Mouse (Mus musculus): ENCODE results near the gene Wnt10a.

DNA sequence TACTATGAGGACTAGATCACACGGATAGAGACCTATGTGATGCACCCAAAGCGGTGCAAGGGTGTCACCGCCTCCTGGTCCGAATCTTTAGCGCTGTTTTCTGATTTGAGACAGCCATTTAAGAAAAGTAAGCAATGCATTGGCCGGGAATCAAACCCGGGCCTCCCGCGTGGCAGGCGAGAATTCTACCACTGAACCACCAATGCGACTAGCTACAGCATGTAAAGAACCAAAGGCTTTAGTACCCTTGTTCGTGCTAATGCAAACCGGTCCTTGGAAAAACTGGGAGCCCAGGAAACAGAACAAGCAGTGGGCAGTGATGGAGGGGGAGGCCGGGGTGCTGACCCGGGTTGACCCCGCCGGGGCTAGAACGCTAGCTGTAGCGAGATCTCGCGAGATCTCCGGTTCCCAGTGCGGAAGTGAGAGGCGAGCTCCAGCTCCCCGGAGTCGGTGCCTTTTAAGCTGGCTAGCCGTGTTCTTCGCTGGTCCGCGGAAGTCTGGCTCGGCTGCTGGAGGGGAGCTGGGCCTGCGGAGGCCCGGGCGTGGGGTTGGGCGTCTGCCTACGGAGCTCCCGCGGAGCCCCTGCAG, 25.4 kb downstream of the Wnt10a start:
- TF ChIP-seq FLI1 (IDR thresholded peaks at IDR 0.05; ENCODE audit: low read length) (no peak), GATA1 (IDR thresholded peaks at IDR 0.05; ENCODE audit: borderline replicate concordance, low read length) (no peak)

All from megakaryocyte, embryonic 14.5 days (primary cell).